Comparison of ENCODE assay signal across 27 mouse cellular contexts in the genomic region with DNA sequence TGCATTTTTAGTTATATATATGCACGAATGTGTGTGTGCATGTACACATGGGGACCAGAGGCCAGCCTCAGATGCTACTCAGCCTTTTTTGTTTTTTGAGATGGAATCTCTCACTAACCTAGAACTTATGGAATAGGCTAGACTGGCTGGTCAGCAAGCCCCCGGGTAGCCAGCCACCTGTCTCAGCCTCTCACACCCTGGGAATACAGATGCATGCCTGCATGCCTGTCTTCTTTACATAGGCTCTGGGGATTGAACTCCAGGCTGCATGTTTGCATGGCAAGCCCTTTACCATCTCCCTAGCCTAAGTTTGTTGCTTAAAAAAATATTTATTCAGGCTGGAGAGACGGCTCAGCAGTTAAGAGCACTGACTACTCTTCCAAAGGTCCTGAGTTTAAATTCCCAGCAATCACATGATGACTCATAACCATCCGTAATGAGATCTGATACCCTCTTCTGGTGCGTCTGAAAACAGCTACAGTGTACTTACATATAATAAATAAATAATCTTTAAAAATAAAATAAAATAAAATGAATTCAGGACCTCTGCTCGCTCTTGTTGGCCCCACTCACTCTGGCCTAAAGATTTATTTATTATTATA. TPM values are rescaled to one million over a fixed set of nuclear protein-coding genes. Genes with fewer than 3 reads are reported as not detected.
A peak's percentile ranks its signal among the peaks of the same experiment; 100 is the strongest.
DNase-seq lines count a peak whose midpoint lies in the region; ATAC-seq and TF ChIP-seq lines count a peak whose summit lies in the region.
"Had no signal": no experiment of that assay in that cellular context is flagged by ENCODE, and none has a peak within 500 bp of the region (broad histone marks: within the 10 kb centered on the region; RNA-seq: fewer than 3 reads in every experiment).

No protein-coding gene starts in this region.

- DNase-seq in heart, adult 11 months, result peak; percentile 68
- DNase-seq in heart, postnatal 10 days, result no peak
- peak; percentile 9 for DNase-seq in 3134 (ENCODE audit: extremely low read depth, insufficient read length, low spot score)
- DNase-seq in embryo, embryonic 10 days (ENCODE audit: low spot score), result no peak
- DNase-seq in frontal cortex, postnatal 36 days (ENCODE audit: low spot score in 2 of 2), result no peak
- DNase-seq: adrenal gland, adult 2 months; adrenal gland, postnatal 14 days; adrenal gland, postnatal 36 days; cerebellum, adult 11-12 months; cerebellum, adult 2 months; cerebellum, adult 9-10 months; cerebellum, postnatal 10 days; cerebellum, postnatal 25 days; embryo, embryonic 11 days; forebrain, postnatal 0 days had no signal

- TF ChIP-seq CTCF in C2C12 (IDR thresholded peaks at IDR 0.05; ENCODE audit: control insufficient read depth, insufficient read depth, insufficient read length), result no peak
- no peak for TF ChIP-seq CTCF in embryonic fibroblast, embryonic 13.5 days (IDR thresholded peaks at IDR 0.05; ENCODE audit: borderline replicate concordance, insufficient read depth, low read length)

- no peak for TF ChIP-seq POLR2A in embryonic fibroblast, embryonic 13.5 days (IDR thresholded peaks at IDR 0.05; ENCODE audit: low read depth, low read length)

- no peak for ATAC-seq in activated CD4-positive, CD25-positive, alpha-beta regulatory T cell, adult 4 months
- ATAC-seq: forebrain, embryonic 13.5 days; forebrain, embryonic 15.5 days; forebrain, postnatal 0 days; Patski had no signal

- H3K79me3 ChIP-seq in C2C12 (ENCODE audit: low read depth), result no peaks in the 10 kb centered on the region

- H3K4me3 ChIP-seq in C2C12 (ENCODE audit: insufficient read depth, poor library complexity, severe bottlenecking), result no peak overlapping the region
- H3K4me3 ChIP-seq in embryonic fibroblast, embryonic 13.5 days (ENCODE audit: insufficient read depth, low read length), result no peak overlapping the region
- H3K4me3 ChIP-seq: embryonic facial prominence, embryonic 13.5 days; embryonic facial prominence, embryonic 15.5 days; forebrain, embryonic 13.5 days; forebrain, embryonic 15.5 days had no signal

- no peaks in the 10 kb centered on the region for H3K36me3 ChIP-seq in C2C12 (ENCODE audit: control insufficient read depth, insufficient read depth)
- H3K36me3 ChIP-seq: embryonic facial prominence, embryonic 13.5 days; embryonic facial prominence, embryonic 15.5 days; forebrain, embryonic 15.5 days had no signal

- H3K27me3 ChIP-seq in C2C12 (ENCODE audit: control insufficient read depth, insufficient read depth, insufficient read length), result no peaks in the 10 kb centered on the region
- H3K27me3 ChIP-seq: embryonic facial prominence, embryonic 13.5 days; embryonic facial prominence, embryonic 15.5 days; forebrain, embryonic 13.5 days; forebrain, embryonic 15.5 days; Patski had no signal

- H3ac ChIP-seq in C2C12 (ENCODE audit: control insufficient read depth, insufficient read length, low read depth), result no peak overlapping the region

- intact Hi-C loops in heart, postnatal 10 days (cut with DNase I), result no loop called here

- H3K79me2 ChIP-seq in C2C12 (ENCODE audit: control insufficient read depth, insufficient read depth), result no peaks in the 10 kb centered on the region

- peak overlapping the region; percentile 83; the same call in 1 of the 2 replicates for H3K27ac ChIP-seq in embryonic fibroblast, embryonic 13.5 days (ENCODE audit: insufficient read depth, low read length)
- H3K27ac ChIP-seq: embryonic facial prominence, embryonic 13.5 days; embryonic facial prominence, embryonic 15.5 days; forebrain, embryonic 13.5 days; forebrain, embryonic 15.5 days had no signal

- H3K4me1 ChIP-seq in embryonic fibroblast, embryonic 13.5 days (ENCODE audit: control insufficient read depth, insufficient read depth, low read length), result peaks cover 4% of the 10 kb centered on the region; the same call in 1 of the 2 replicates
- H3K4me1 ChIP-seq: embryonic facial prominence, embryonic 13.5 days; embryonic facial prominence, embryonic 15.5 days; forebrain, embryonic 13.5 days; forebrain, embryonic 15.5 days had no signal

TF ChIP-seq in C2C12, 6 proteins besides CTCF, POLR2A, EP300 and RAD21:
- TF ChIP-seq USF1 (IDR thresholded peaks at IDR 0.05; ENCODE audit: low read depth) (peak; percentile 41), MYOG (IDR thresholded peaks at IDR 0.05; ENCODE audit: control insufficient read depth, extremely low read depth, insufficient read length) (no peak), FOSL1 (IDR thresholded peaks at IDR 0.05; ENCODE audit: insufficient read depth, low read length, poor library complexity, severe bottlenecking) (no peak), MYOD1 (IDR thresholded peaks at IDR 0.05; ENCODE audit: control insufficient read depth, insufficient read length, low read depth) (peak; percentile 70), MAX (IDR thresholded peaks at IDR 0.05) (no peak), CEBPB (IDR thresholded peaks at IDR 0.05; ENCODE audit: low read depth) (no peak)

RNA-seq across cellular contexts. Expression of gene Map3k19, which starts 5.1 kb away (rescaled TPM):
- total RNA-seq in heart, postnatal 10 days (2021), result under 1 TPM in 1 of 2 experiments, not detected in 1; 0.07 TPM
- polyA plus RNA-seq in C2C12 (2012; fragmentation: generic; extraction: Trizol), result 0.06 TPM
- polyA plus RNA-seq in embryonic fibroblast, embryonic 13.5 days (2011; ENCODE audit: insufficient read length, low read depth, missing spikeins), result not detected in 2 replicates
- under 1 TPM; 0.16 to 0.43 TPM for polyA plus RNA-seq in activated CD4-positive, CD25-positive, alpha-beta regulatory T cell, adult 4 months (2017; shearing (Covaris generic))
- total RNA-seq: ES-E14, MEL had no signal
- polyA plus RNA-seq: embryonic facial prominence, embryonic 11.5 days; embryonic facial prominence, embryonic 13.5 days; forebrain, embryonic 11.5 days; Patski had no signal

RNA-seq across cellular contexts. Expression of gene Rab3gap1, which starts 8.7 kb away (rescaled TPM):
- 10 to 100 TPM; 41.4 to 46.1 TPM for total RNA-seq in heart, postnatal 10 days (2021)
- 14.0 TPM for polyA plus RNA-seq in C2C12 (2012; fragmentation: generic; extraction: Trizol)
- 35.4 and 38.4 TPM in 2 replicates for polyA plus RNA-seq in embryonic fibroblast, embryonic 13.5 days (2011; ENCODE audit: insufficient read length, low read depth, missing spikeins)
- 10 to 100 TPM; 48.1 to 55.1 TPM for polyA plus RNA-seq in activated CD4-positive, CD25-positive, alpha-beta regulatory T cell, adult 4 months (2017; shearing (Covaris generic))

Comparison
In these comparisons a context has a peak if more than half of its experiments do, and no peak if none do; other contexts are left out.
1. DNase-seq: peak in heart, adult 11 months (single experiment) and 3134 (single experiment); none in heart, postnatal 10 days (0 of 2), embryo, embryonic 10 days (single experiment) and frontal cortex, postnatal 36 days (0 of 2).